Mouse (Mus musculus): ENCODE results near the gene Sh2b2.
A peak's percentile ranks its signal among the peaks of the same experiment; 100 is the strongest.

The Sh2b2 gene

DNA sequence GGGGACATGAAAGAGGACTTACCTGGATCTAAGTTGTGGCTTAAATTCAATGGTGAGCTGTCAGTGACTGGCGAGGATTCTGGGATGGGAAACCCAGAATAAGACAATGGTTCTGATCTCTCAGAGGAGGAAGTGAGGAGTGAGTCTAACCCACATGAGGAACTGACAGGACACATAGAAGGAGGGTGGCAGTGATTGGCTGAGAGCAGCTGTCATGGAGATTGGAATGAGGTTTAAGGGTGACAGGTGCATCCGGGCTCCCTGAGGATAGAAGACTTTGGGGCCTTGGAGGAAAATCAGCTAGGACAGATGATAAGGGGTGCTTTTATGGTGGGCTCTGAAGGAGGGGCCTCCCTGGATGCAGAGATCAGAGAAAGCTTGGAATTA lies at the start of gene Sh2b2:
Gene Sh2b2 (minus strand): TSS at position 105 of the 387 bp plus-strand sequence.
- Histone ChIP-seq H3K27me3 (ENCODE audit: control insufficient read depth, insufficient read depth, low read length, poor library complexity, severe bottlenecking) (no peaks in the 10 kb centered on the region), H3K36me3 (ENCODE audit: control insufficient read depth, insufficient read depth, low read length, poor library complexity, severe bottlenecking) (no peaks in the 10 kb centered on the region)
- DNase-seq (ENCODE audit: low read depth, low spot score), result peak; percentile 57

- no peak for DNase-seq (ENCODE audit: low read depth, low spot score)
- H3K36me3 ChIP-seq (ENCODE audit: control insufficient read depth, insufficient read depth, low read length, poor library complexity, severe bottlenecking), result no peaks in the 10 kb centered on the region; the same call in 1 of the 2 replicates
- no peaks in the 10 kb centered on the region for H3K27me3 ChIP-seq (ENCODE audit: control insufficient read depth, insufficient read depth, low read length, poor library complexity, severe bottlenecking)
Observed at GRCm38 (mm10) chr5:136292971-136293418, 46.6 kb upstream of the Sh2b2 start.

- DNase-seq (ENCODE audit: low read depth, low spot score), result no peak
- Histone ChIP-seq H3K36me3 (ENCODE audit: control insufficient read depth, insufficient read depth, low read length, poor library complexity, severe bottlenecking) (no peaks in the 10 kb centered on the region; the same call in 1 of the 2 replicates), H3K27me3 (ENCODE audit: control insufficient read depth, insufficient read depth, low read length, poor library complexity, severe bottlenecking) (no peaks in the 10 kb centered on the region)
Observed at GRCm38 (mm10) chr5:136292361-136292760, 46.0 kb upstream of the Sh2b2 start.

DNA sequence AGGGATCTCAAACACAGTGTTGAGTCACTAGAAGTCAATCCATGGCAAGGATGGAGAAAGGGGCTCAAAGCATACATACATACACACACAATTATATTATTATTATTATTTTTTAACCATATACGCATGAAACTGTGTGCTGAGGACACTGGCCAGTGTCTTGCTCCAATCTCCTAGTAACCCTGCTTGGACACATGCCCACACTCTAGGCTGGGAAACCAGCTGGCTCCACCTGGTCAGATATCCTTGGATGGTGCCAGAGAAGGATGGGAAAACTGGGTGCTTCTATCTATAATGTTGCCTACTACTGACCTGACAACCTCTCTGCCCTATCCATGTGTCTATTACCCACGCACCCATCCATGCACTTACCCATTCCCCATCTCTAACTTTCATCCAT lies 45.2 kb upstream of the Sh2b2 start:
- DNase-seq (ENCODE audit: low read depth, low spot score), result no peak
- H3K27me3 ChIP-seq (ENCODE audit: control insufficient read depth, insufficient read depth, low read length, poor library complexity, severe bottlenecking), result no peaks in the 10 kb centered on the region
- H3K36me3 ChIP-seq (ENCODE audit: control insufficient read depth, insufficient read depth, low read length, poor library complexity, severe bottlenecking), result no peaks in the 10 kb centered on the region; the same call in 1 of the 2 replicates

DNA sequence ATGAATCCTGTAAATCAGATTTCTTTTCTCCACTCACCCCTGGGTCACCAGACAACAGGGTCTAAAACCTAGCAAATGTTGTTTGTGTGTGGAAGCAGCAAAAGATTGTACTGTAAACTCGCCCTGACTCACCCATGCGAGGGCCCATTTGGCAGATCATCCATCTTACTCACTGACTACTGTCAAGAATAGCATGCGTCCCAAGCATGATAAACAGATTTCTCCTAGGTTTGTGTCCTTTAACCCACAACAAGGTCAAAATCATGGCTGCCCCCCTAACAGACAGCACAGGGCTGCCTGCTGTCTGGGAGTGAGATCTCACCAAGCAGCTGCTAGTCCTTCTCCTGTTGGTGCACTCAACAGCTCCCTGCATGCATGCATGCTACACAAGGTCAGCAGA lies 43.4 kb upstream of the Sh2b2 start:
- no peak for DNase-seq (ENCODE audit: low read depth, low spot score)
- peaks cover 6% of the 10 kb centered on the region; the same call in 1 of the 2 replicates for H3K36me3 ChIP-seq (ENCODE audit: control insufficient read depth, insufficient read depth, low read length, poor library complexity, severe bottlenecking)
- no peaks in the 10 kb centered on the region for H3K27me3 ChIP-seq (ENCODE audit: control insufficient read depth, insufficient read depth, low read length, poor library complexity, severe bottlenecking)

DNA sequence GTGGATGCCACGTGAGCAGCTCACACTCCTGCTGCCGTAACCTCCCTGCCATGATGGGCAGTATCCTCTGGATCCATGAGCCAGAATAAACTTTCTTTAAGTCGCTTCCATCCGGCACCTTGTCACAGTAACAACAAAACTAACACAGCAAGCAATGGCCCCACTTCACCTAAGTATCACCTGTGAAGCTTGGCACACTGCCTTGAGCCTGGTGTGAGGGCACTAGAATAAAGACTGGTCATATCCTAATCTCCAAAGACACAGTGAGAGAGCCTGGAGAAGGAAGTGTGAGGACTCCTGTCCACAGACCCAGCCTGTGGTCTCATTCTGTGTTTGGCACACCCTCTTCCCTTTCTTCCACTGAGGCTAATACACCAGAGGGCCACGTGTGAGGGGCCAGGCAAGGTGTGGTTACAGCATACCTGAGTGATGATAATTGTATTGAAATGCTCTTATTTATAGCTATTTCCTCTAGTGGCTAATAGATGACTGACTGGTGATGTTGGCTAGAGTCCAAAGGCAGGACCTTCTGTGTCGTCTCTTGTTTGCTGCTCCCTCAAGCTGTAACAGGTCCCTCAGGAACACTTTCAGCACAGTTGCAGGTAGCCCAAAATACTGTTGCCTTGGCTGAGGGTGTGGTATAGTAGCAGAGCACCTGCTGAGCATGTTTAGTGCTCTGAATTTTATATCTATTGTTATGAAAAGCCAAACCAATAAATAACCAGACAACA lies 42.2 kb upstream of the Sh2b2 start:
- DNase-seq (ENCODE audit: low read depth, low spot score), result no peak
- peaks cover 6% of the 10 kb centered on the region; the same call in 1 of the 2 replicates for H3K36me3 ChIP-seq (ENCODE audit: control insufficient read depth, insufficient read depth, low read length, poor library complexity, severe bottlenecking)
- no peaks in the 10 kb centered on the region for H3K27me3 ChIP-seq (ENCODE audit: control insufficient read depth, insufficient read depth, low read length, poor library complexity, severe bottlenecking)

DNA sequence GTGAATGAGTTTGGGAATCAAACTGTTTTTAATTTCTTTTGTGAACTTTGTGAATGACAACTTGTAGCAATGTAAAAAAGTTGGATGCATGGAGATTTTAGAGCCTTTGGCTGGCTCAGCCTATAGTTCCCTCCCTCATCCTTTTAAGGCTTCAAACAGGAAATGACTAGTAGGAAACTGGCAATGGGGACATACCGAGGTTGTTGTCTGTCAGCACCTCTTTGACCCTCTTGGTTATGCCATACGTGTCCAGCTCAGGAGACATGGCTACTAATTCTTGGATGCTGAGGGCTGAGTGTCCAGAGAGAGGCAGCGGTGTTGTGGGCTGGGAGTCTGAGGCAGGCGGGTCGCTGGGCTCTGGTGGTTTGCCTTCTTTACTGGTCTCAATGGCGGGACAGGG lies 40.2 kb upstream of the Sh2b2 start:
- H3K27me3 ChIP-seq (ENCODE audit: control insufficient read depth, insufficient read depth, low read length, poor library complexity, severe bottlenecking), result no peaks in the 10 kb centered on the region
- peaks cover 6% of the 10 kb centered on the region; the same call in 1 of the 2 replicates for H3K36me3 ChIP-seq (ENCODE audit: control insufficient read depth, insufficient read depth, low read length, poor library complexity, severe bottlenecking)
- DNase-seq (ENCODE audit: low read depth, low spot score), result no peak

- peaks cover 6% of the 10 kb centered on the region for H3K36me3 ChIP-seq (ENCODE audit: control insufficient read depth, insufficient read depth, low read length, poor library complexity, severe bottlenecking)
- H3K27me3 ChIP-seq (ENCODE audit: control insufficient read depth, insufficient read depth, low read length, poor library complexity, severe bottlenecking), result no peaks in the 10 kb centered on the region
- no peak for DNase-seq (ENCODE audit: low read depth, low spot score)
Observed at GRCm38 (mm10) chr5:136285106-136285505, 38.8 kb upstream of the Sh2b2 start.

- Histone ChIP-seq H3K36me3 (ENCODE audit: control insufficient read depth, insufficient read depth, low read length, poor library complexity, severe bottlenecking) (peaks cover 17% of the 10 kb centered on the region), H3K27me3 (ENCODE audit: control insufficient read depth, insufficient read depth, low read length, poor library complexity, severe bottlenecking) (no peaks in the 10 kb centered on the region)
- peak; percentile 28 for DNase-seq (ENCODE audit: low read depth, low spot score)
Observed at GRCm38 (mm10) chr5:136281351-136281750, 35.0 kb upstream of the Sh2b2 start.

GRCm38 (mm10) chr5:136274739-136275138 lies 28.4 kb upstream of the Sh2b2 start:
- no peaks in the 10 kb centered on the region for H3K27me3 ChIP-seq (ENCODE audit: control insufficient read depth, insufficient read depth, low read length, poor library complexity, severe bottlenecking)
- peaks cover 15% of the 10 kb centered on the region for H3K36me3 ChIP-seq (ENCODE audit: control insufficient read depth, insufficient read depth, low read length, poor library complexity, severe bottlenecking)
- no peak for DNase-seq (ENCODE audit: low read depth, low spot score)

GRCm38 (mm10) chr5:136269937-136270336 lies 23.6 kb upstream of the Sh2b2 start:
- Histone ChIP-seq H3K36me3 (ENCODE audit: control insufficient read depth, insufficient read depth, low read length, poor library complexity, severe bottlenecking) (peaks cover under 1% of the 10 kb centered on the region; the same call in 1 of the 2 replicates), H3K27me3 (ENCODE audit: control insufficient read depth, insufficient read depth, low read length, poor library complexity, severe bottlenecking) (no peaks in the 10 kb centered on the region)
- no peak for DNase-seq (ENCODE audit: low read depth, low spot score)

DNA sequence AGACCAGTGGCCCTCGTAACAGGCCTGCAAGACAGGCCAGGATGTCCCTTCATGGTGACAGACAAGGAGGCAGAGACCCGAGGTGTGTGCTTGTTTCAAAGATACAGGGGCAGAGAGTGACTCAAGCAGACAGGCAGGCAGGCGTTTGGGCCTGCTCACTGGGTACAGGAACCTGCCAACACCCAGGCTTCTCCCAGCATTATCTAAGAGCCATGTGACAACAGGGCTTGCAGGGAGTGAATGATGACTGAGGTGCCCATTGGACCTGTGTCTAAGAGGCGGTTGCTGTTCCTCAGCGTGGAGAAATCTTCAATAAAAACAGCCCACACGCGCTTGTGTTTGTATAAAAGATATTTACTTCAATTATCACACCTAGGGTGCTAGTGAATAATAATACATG lies 19.7 kb upstream of the Sh2b2 start:
- DNase-seq (ENCODE audit: low read depth, low spot score), result no peak
- H3K27me3 ChIP-seq (ENCODE audit: control insufficient read depth, insufficient read depth, low read length, poor library complexity, severe bottlenecking), result no peaks in the 10 kb centered on the region

DNA sequence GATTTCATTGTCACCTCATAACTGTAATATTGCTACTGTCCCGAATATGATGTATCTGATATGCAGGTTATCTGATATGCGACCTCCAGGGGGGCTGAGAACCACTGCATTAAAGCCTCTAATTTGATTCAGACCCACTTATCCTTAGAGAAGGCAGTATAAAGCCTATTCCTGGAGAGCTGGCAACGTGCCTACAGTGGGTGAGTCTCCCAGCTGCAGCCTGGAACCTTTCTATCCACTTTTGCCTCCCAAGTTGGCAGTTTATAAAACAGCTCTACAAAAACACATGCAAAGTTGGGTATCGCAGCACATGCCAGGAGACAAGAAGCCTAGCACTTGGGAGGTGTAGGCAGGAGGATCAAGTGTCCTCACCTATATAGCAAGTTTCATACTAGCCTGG lies 17.0 kb upstream of the Sh2b2 start:
- Histone ChIP-seq H3K27me3 (ENCODE audit: control insufficient read depth, insufficient read depth, low read length, poor library complexity, severe bottlenecking) (no peaks in the 10 kb centered on the region), H3K36me3 (ENCODE audit: control insufficient read depth, insufficient read depth, low read length, poor library complexity, severe bottlenecking) (no peaks in the 10 kb centered on the region)
- no peak for DNase-seq (ENCODE audit: low read depth, low spot score)

More for the DNA sequence above, 19.7 kb upstream of the Sh2b2 start:
- no peaks in the 10 kb centered on the region for H3K36me3 ChIP-seq (ENCODE audit: control insufficient read depth, insufficient read depth, low read length, poor library complexity, severe bottlenecking)

GRCm38 (mm10) chr5:136258919-136259318 lies 12.6 kb upstream of the Sh2b2 start:
- Histone ChIP-seq H3K27me3 (ENCODE audit: control insufficient read depth, insufficient read depth, low read length, poor library complexity, severe bottlenecking) (no peaks in the 10 kb centered on the region), H3K36me3 (ENCODE audit: control insufficient read depth, insufficient read depth, low read length, poor library complexity, severe bottlenecking) (no peaks in the 10 kb centered on the region)
- peak; percentile 79 for DNase-seq (ENCODE audit: low read depth, low spot score)

- H3K36me3 ChIP-seq (ENCODE audit: control insufficient read depth, insufficient read depth, low read length, poor library complexity, severe bottlenecking), result no peaks in the 10 kb centered on the region
- DNase-seq (ENCODE audit: low read depth, low spot score), result peak; percentile 87
Observed at GRCm38 (mm10) chr5:136252899-136253298, 6.5 kb upstream of the Sh2b2 start.

GRCm38 (mm10) chr5:136251004-136251403 lies 4.6 kb upstream of the Sh2b2 start:
- H3K27me3 ChIP-seq (ENCODE audit: control insufficient read depth, insufficient read depth, low read length, poor library complexity, severe bottlenecking), result no peaks in the 10 kb centered on the region
- DNase-seq (ENCODE audit: low read depth, low spot score), result peak; percentile 66
- H3K36me3 ChIP-seq (ENCODE audit: control insufficient read depth, insufficient read depth, low read length, poor library complexity, severe bottlenecking), result no peaks in the 10 kb centered on the region

More at GRCm38 (mm10) chr5:136252899-136253298, 6.5 kb upstream of the Sh2b2 start:
- H3K27me3 ChIP-seq (ENCODE audit: control insufficient read depth, insufficient read depth, low read length, poor library complexity, severe bottlenecking), result no peaks in the 10 kb centered on the region
